Mouse (Mus musculus) olfactory bulb, adult 2 months (tissue): ENCODE results near the gene Rgs3.

Experiments
- CTCF ChIP-seq: fragments of 200-500 bp; IDR thresholded peaks from 2 replicates; pipeline ENCODE4 v1.5.1; 2012; ENCODE audit warnings: low read depth, mild to moderate bottlenecking, low read length, moderate library complexity; ENCODE audit not compliant: insufficient read depth
- POLR2A ChIP-seq: fragments of 200-500 bp; IDR thresholded peaks from 2 replicates; pipeline ENCODE4 v1.6.1; 2012; ENCODE audit warnings: mild to moderate bottlenecking, low read depth, low read length, moderate library complexity; ENCODE audit not compliant: insufficient read depth

DNA sequence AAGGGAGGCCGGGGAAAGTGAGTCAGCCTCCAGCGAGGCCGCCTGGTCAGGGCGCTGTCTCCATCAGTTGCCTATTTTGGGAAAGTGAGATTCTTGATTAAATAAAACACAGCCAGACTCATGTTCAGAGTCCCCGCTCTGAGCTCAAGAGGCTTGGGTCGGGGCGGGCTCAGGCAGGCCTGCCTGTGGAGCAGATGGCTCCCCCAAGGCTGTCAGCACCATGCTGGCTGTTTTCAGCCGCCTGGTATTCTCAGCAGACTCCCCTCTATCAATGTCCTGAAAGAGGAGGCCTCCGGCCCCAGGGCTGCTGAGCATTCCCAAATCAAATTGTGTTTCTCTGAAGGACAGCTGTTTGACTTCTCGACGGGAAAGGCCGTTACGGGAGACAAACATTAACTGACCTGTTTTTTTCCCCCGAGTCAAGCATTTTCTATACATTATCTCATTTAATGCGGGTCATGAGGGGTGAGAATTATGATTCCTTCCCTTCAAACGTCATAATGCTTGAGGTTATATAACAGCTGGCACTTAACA, 50.6 kb downstream of the Rgs3 start:
- TF ChIP-seq CTCF (no peak), POLR2A (no peak)
